Mouse (Mus musculus): ENCODE measurements around the gene Gli3.

Gene Gli3

DNA sequence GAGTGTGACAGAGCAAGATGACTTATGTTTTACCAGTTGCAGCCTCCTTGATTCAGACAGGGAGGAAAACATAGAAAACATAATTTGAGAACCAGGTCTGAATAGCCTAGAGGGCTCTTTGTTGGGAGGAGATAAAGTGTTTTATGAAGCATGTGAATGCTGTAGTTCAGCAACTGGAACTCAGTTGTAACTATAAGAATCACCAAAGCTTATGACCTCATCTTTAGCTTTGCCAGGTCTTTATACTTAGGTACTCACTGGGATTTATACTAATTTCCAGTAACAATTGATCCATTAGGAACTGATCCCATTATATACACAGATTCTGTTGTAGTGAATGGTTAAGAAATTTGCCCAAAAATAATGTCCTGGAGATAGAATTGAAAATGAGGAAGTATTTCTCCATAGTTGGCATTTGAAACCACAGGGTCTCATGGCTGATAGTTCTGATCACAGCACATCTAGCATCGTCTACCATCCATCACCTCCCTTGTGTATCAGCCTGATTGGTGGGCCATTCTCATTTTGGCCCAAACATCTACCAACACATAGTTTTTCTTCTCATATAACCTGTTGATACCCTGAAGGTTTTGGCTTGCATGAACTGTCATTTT is 259.8 kb downstream of the Gli3 start:
- DNase-seq (ENCODE audit: low spot score): no peak

DNA sequence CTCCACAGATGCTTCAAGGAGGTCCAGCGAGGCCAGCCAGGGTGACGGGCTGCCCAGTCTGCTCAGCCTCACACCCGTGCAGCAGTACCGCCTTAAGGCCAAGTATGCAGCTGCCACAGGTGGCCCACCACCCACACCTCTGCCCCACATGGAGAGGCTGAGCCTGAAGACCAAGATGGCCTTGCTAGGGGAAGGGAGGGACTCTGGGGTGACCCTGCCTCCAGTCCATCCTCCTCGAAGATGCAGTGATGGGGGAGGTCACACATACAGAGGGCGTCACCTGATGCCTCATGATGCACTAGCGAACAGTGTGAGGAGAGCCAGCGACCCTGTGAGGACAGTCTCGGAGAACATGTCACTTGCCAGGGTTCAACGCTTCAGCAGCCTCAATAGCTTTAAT is 261.7 kb downstream of the Gli3 start:
- DNase-seq (ENCODE audit: low spot score): no peak

DNA sequence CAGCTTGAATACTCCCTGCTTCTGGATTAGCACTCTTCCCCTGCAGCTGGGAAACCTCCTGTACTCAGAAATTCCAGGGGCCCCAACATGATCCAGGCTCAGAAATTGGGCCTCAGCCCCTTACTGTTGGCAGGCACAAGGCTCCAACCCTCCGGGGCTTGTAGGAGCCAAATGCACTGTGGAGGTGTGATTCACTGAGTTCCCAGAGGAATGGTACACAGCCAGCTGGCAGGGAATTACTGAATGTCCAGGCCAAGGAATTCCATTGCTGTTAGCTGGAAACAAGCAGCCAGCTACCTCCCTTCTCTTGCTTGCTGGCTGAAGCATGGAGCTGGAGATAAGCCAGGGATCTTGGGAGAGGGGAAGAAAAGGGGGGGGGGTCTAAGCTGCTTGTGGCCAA is 278.7 kb downstream of the Gli3 start:
- no peak for DNase-seq (ENCODE audit: low spot score)

DNA sequence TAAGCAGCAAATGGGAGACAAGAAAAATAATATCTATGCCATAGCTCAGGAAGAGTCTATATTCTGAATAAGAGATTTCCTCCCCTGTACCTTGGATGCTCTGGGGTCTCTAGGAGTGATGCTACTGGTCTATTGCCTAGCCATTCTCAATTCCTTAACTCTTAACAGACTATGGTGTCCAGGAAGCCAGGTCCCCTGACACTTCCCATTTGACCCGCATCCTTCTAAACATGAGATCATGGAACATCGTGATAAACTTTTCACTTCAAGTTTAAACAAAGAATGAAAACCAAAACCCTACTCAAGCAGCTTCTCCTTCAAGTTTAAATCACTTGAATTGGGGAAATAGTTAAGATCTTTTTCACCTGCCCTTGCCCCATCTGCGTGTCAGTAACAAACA is 279.3 kb downstream of the Gli3 start:
- DNase-seq (ENCODE audit: low spot score): no peak

DNA sequence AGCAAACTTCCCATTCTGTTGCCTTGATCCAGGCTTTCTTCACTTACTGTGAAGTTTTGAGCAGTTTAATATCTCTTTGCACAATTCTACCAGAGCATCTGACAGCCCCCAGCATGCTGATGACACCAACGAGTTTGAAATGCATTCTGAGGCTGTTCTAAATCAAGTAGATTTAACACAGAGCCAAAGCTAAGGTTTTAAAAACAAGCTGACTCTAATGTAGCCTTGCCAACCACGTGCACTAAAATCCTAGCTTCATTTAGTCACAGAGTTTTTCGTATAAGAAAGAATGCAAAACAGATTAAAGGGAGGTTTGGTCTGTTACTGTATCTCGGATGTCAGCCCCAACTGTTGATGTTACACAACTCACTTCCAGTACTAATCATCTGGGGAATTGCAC is 279.7 kb downstream of the Gli3 start:
- DNase-seq (ENCODE audit: low spot score): no peak

DNA sequence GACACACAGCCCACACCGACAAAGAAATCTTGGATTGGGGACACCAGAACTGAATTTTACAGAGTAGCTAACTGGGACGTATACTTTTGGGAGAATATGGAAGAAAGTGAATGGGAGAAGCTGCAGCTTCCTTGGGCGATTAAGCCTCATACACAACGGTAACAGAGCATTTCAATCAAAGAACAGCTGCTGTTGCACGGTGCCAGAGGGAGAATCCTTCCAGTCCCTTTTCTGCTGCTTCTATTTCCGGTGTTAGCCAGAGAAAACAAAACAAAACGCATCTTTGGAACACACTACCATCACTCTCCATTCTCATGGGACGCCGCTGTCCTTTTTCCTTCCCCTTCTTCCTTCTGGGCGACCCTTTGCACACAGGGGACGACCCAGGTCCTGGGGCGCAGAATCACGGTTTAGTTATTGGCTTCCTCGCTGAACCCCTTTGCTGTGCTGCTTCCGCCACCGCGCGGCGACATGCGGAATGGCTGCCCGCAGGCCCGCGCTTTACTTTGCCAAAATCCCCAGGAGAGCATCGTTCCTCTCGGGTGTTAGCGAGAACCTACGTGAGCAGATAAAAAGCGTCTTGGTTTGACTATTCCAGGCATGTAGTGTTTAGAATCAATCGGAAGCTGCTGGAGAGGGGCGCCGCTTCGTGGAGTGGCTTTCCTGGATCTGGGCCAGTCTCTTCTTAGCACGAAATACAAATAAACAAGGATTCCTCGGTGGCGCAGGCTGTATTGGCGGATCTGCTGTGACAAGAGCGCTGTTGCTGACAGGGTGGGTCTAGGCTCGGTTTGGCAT is 296.0 kb downstream of the Gli3 start:
- DNase-seq (ENCODE audit: low spot score): peak; percentile 20

DNA sequence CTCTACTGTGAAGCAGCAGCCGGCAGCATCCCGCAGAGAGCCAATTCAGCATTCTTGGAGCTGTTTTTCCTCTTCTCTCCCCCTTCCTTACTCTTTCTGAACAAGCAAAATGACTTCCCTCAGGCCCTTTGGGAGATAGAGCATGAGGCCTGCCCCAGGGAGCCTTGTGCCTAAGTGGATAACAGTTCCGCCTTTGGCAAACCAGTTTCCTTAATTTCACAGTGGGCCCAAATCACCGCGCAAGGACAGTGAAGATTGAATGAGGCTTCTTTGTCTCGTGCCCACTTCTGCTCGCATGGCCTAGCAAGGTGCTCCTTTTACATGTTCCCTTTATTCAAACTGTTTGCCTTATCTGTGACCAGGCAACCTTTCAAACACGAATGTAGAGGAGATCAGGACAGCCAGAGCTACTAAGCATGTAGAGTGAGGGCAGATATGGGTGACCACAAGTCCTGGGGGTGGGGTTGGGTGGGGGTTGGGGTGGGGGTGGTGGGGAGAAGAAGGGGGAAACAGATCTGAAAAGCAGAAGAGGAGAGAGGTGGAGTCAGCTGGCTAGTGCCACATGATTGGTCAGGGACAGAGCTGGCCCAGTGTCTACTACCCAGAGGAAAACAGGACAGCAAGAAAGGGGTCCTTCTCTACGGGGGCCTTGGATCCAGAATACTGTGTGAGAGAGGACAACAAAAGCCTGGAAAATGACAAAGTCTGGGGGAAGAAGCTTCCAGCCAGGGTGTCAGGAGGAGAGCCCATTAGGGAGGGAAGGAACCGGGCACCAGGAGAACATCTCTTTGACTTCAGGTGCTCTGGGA is 296.8 kb downstream of the Gli3 start:
- DNase-seq (ENCODE audit: low spot score): no peak

DNA sequence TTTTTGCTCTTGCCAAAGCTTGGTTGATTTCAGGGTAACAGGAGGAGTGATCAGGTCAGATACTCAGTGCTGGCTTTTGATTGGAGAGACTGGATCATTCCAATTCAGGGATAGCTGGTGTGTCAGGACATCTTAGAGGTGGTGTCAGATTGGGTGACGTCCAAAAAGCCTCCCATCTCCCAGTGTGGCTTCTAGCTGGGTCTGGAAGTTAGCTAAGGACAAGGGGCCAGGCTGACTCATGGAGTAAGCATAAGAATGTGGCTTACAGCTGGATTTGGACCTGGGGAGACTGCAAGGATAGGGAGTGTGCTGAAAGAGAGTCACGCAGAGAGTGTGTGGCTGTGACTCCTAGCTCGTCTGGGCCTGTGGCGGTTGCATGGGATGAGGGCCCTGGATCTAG is 299.3 kb downstream of the Gli3 start:
- no peak for DNase-seq (ENCODE audit: low spot score)

DNA sequence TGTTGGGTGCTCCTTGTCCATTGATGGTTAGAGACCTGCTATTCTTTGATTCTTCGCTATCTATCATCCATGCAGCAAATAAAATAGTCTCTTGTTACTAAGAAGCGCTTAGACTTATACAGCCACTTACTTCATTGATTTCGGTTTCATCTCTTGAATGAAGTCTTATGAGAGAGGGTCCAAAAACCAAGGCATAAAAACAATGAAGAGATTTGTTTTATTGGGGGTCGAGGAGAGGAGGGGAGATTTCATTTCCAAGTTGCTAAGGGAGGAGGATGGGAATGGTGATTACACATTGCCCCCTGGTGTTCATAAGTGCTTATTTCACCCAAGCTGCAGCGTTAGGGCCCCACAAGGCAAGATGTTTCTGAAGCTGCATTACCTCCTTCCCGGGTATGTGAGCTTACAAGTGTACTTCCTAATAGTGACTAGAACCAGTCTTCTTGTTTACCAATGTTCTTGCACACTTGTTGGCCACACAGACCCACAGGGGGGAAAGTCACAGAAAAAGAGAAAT is 299.9 kb downstream of the Gli3 start:
- DNase-seq (ENCODE audit: low spot score): peak; percentile 3

DNA sequence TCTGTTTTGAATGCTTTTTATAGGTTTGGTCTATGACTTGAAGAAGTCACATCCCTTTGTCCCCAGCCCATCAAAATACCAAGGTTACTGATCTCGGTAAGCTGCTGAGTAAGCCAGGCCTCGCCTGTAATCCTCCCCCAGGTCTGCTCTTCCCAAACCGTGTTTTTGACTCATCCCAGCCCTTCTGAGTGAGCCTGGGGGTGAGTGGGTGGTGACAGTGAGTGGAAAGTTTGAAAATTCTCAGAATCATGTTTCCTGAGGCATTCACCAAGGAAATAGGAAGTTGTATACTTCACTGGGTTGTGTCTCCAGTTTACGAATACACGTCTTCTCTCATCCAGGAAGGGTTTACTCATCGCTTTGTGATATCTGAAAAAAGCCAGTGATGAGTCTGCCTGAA is 314.6 kb downstream of the Gli3 start:
- DNase-seq (ENCODE audit: low spot score): no peak

Data from c-Kit-positive CD71-positive TER-119-positive erythroid progenitor cells, embryonic 14.5 days (primary cell).